In the genomic region with DNA sequence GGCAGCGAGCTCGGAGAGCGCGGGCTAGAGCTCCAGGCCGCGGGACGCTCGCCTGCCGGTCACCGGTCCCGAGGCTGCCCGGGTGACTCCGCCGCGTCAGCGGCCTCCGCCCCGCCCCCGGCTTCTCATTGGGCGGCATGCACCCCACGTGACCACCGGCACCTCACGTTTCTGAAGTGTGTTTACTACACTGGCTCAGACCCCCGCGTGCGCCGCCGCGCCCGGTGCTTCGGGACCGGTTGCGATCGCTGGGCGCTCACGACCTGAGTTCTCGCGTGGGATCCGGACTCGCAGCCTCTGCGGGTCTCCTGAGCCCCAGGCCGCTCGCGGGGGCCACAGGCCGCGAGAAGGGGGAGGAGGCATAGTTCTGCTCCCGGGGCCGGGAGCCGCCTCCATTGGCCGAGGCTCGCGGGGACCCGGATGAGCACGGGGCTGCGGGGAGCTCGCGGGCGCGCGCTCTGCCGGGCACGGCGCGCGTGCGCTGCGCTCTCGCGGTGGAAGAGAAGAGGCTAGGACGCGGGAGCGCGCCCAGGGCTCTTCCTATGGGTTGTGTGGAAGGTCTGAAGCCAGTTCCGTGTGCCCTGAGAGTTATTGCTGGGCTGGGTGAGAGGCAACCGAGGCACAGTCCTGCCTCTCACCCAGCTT, we compare ENCODE assay signal across 8 mouse cellular contexts. TPM values are rescaled to one million over a fixed set of nuclear protein-coding genes. Genes with fewer than 3 reads are reported as not detected.
A peak's percentile ranks its signal among the peaks of the same experiment; 100 is the strongest.
DNase-seq lines count a peak whose midpoint lies in the region; ATAC-seq lines count a peak whose summit lies in the region.

A gene (minus strand): TSS at position 101 of the 645 bp plus-strand sequence.

- no peaks in the 10 kb centered on the region for H3K9me3 ChIP-seq in forebrain, embryonic 10.5 days
- H3K9me3 ChIP-seq in heart, embryonic 15.5 days (replicated peaks) = no peaks in the 10 kb centered on the region
- no peaks in the 10 kb centered on the region for H3K9me3 ChIP-seq in liver, embryonic 12.5 days (replicated peaks)

- H3K27ac ChIP-seq in forebrain, embryonic 10.5 days = peak within 1 kb of the TSS; percentile 97
- H3K27ac ChIP-seq in heart, embryonic 15.5 days = peak within 1 kb of the TSS; percentile 92
- peak within 1 kb of the TSS; percentile 79 for H3K27ac ChIP-seq in liver, embryonic 12.5 days

- H3K9ac ChIP-seq in heart, embryonic 15.5 days = peak within 1 kb of the TSS; percentile 81
- H3K9ac ChIP-seq in liver, embryonic 12.5 days = peak within 1 kb of the TSS; percentile 69

- H3K36me3 ChIP-seq in forebrain, embryonic 10.5 days (replicated peaks) = no peaks in the 10 kb centered on the region
- no peaks in the 10 kb centered on the region for H3K36me3 ChIP-seq in heart, embryonic 15.5 days
- no peaks in the 10 kb centered on the region for H3K36me3 ChIP-seq in liver, embryonic 12.5 days
- H3K36me3 ChIP-seq in splenic B cell, adult 2 months (ENCODE audit: control insufficient read depth, insufficient read depth, low read length, poor library complexity, severe bottlenecking) = no peaks in the 10 kb centered on the region

- peak within 1 kb of the TSS; percentile 89 for H3K4me3 ChIP-seq in forebrain, embryonic 10.5 days
- H3K4me3 ChIP-seq in heart, embryonic 15.5 days = peak within 1 kb of the TSS; percentile 76
- H3K4me3 ChIP-seq in liver, embryonic 12.5 days = peak within 1 kb of the TSS; percentile 67

- peak; percentile 85 for ATAC-seq in CD4-positive, CD25-positive, alpha-beta regulatory T cell, adult 4 months
- peak; percentile 98 for ATAC-seq in heart, embryonic 15.5 days (replicated peaks; ENCODE audit: insufficient number of reproducible peaks, insufficient read depth, low FRiP score, low read depth)
- ATAC-seq in liver, embryonic 12.5 days = peak; percentile 94

- under 1% methylated on average over 74 of the region's 75 CpGs for WGBS in forebrain, embryonic 10.5 days
- WGBS in heart, embryonic 15.5 days = under 1% methylated on average over 75 of the region's 75 CpGs
- under 1% methylated on average over 65 of the region's 75 CpGs for WGBS in liver, embryonic 12.5 days (ENCODE audit: insufficient replicate concordance)

- H3K27me3 ChIP-seq in forebrain, embryonic 10.5 days (ENCODE audit: poor library complexity, severe bottlenecking) = no peaks in the 10 kb centered on the region
- H3K27me3 ChIP-seq in heart, embryonic 15.5 days = no peaks in the 10 kb centered on the region
- H3K27me3 ChIP-seq in liver, embryonic 12.5 days (replicated peaks) = peaks cover 24% of the 10 kb centered on the region
- no peaks in the 10 kb centered on the region for H3K27me3 ChIP-seq in splenic B cell, adult 2 months (ENCODE audit: control insufficient read depth, insufficient read depth, low read length, poor library complexity, severe bottlenecking)

- H3K4me1 ChIP-seq in forebrain, embryonic 10.5 days = peaks cover 24% of the 10 kb centered on the region
- H3K4me1 ChIP-seq in heart, embryonic 15.5 days (replicated peaks) = peaks cover 10% of the 10 kb centered on the region
- H3K4me1 ChIP-seq in liver, embryonic 12.5 days = peaks cover 30% of the 10 kb centered on the region

- peak; percentile 78 for DNase-seq in c-Kit-positive CD71-negative TER-119-negative erythroid progenitor cells, embryonic 14.5 days (ENCODE audit: low read depth)
- DNase-seq in forebrain, embryonic 10.5 days (ENCODE audit: extremely low spot score, low spot score) = peak; percentile 97
- DNase-seq in kidney, postnatal 14 days = peak; percentile 99
- peak; percentile 97 for DNase-seq in naive thymus-derived CD4-positive, alpha-beta T cell, adult 2 months (ENCODE audit: low read depth)
- DNase-seq in splenic B cell, adult 2 months (ENCODE audit: low read depth, low spot score) = peak; percentile 96

- peak within 1 kb of the TSS; percentile 97 for H3K4me2 ChIP-seq in heart, embryonic 15.5 days
- peak within 1 kb of the TSS; percentile 95 for H3K4me2 ChIP-seq in liver, embryonic 12.5 days

RNA-seq across cellular contexts. Expression of the gene that starts here (rescaled TPM):
- polyA plus RNA-seq in CD4-positive, CD25-positive, alpha-beta regulatory T cell, adult 4 months (2017; shearing (Covaris generic)) = 1 to 10 TPM; 3.4 to 6.7 TPM
- polyA plus RNA-seq in forebrain, embryonic 10.5 days (2016; fragmentation: Nextera tagmentation; extraction: Ambion mirVana) = 30.7 and 31.4 TPM in 2 replicates
- polyA plus RNA-seq in heart, embryonic 15.5 days (2015; fragmentation: Nextera tagmentation; extraction: Ambion mirVana) = 15.7 and 20.1 TPM in 2 replicates
- polyA plus RNA-seq in liver, embryonic 12.5 days (2016; fragmentation: Nextera tagmentation; extraction: Ambion mirVana) = 12.3 and 12.7 TPM in 2 replicates

Comparison
In these comparisons a context has a peak if more than half of its experiments do, and no peak if none do; other contexts are left out.
1. Peak in every context shown above with its lines: DNase-seq, ATAC-seq, H3K4me3 ChIP-seq and H3K27ac ChIP-seq.